Mouse (Mus musculus): ENCODE results near the gene Cd22. TPM values are rescaled to one million over a fixed set of nuclear protein-coding genes. Genes with fewer than 3 reads are reported as not detected.
"Not testable (repeated sequence)": the region's sequence is repeated elsewhere in the genome, so short reads cannot be mapped to it uniquely, and the experiment has no call there.

The Cd22 gene
- total RNA-seq (2021): not detected
- long read RNA-seq, experiment 1: 0 reads
- long read RNA-seq, experiment 2: 0 reads

DNA sequence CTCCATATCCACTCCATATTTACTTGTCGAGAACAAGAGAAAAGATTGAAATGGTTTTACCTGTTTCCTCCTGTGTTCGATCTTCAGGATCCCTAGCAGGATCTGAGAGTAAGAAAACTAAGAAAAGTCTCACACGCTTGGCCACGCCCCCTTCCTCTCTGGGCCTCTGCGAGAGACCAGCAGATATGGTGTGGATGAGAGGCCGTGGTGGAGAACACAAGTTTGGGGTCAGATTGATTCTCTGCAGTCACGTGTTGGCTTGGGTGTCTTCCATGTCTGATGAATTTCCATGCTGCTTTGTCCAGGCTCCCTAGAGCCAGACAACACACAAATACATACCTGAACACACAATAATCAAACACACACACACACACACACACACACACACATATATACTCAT lies at the start of gene Cd22:
TSS of gene Cd22 (minus strand) at position 167 of the 400 bp plus-strand sequence.
- no peak for DNase-seq (ENCODE audit: low spot score in 2 of 2)
- intact Hi-C loops (cut with DNase I): no loop called here

DNA sequence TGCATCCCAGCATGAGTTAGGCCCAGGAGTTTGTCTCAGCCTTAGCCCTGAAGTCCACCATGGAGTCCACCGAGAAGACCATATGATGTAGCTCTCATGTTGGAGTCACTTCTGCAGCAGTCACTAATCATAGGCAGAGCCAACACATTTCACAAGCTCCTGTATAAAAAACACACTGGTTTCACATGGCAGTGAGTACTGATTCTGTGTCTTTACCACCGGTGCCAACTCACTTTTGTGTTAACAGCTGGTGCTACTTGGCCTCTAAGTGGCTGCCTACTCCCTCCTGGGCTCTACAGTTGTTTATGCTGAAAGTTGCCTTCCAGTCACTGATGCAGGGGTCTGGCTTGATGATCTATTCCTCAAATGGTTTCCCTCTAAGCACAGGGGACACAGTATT lies 44.4 kb upstream of the Cd22 start, which contains the start of gene Hamp2:
TSS of gene Hamp2 (minus strand) at position 101 of the 400 bp plus-strand sequence.
- DNase-seq (ENCODE audit: low spot score in 2 of 2); intact Hi-C loops (cut with DNase I): not testable (repeated sequence)

DNA sequence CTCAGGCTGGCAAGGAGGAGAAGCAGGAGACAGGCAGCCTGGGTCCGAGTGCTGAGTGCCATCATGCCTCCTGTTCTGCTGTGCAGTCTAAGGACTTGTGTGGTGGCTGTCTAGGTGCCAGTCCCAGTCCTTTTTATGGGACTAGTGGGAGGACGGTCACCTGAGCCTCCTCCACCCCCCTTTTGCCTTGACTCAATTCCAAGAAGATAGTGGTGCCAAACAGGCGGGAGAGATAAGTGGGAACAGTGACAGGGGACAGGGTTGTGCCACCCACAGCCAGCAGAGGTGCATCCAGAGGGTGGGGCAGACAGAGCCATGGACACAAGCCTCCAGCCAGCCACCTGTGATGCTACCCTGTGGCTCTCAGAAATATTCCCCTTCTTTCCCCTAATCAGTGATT lies 43.9 kb upstream of the Cd22 start:
- no peak for DNase-seq (ENCODE audit: low spot score in 2 of 2)
- intact Hi-C loops (cut with DNase I): no loop called here

DNA sequence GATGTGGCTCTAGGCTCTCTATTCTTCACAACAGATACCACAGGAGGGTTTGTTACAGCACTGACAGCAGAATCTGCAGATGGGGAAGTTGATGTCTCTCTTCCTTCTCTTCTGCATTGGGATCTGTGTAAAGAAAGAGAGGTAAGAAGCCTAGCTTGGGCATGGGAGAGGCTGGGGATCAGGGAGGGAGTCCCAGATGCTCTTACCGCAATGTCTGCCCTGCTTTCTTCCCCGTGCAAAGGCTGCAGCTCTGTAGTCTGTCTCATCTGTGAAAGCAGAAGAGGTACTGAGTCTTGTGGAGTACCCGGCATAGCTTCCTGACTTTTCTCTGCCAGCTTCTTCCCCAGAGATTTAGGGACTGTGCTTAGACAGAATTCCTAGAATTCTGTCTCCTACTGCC lies 42.3 kb upstream of the Cd22 start:
- DNase-seq (ENCODE audit: low spot score in 2 of 2); intact Hi-C loops (cut with DNase I): not testable (repeated sequence)

GRCm38 (mm10) chr7:30920217-30920616 lies 40.1 kb upstream of the Cd22 start:
- intact Hi-C loops (cut with DNase I): no loop called here
- DNase-seq (ENCODE audit: low spot score in 2 of 2): no peak

DNA sequence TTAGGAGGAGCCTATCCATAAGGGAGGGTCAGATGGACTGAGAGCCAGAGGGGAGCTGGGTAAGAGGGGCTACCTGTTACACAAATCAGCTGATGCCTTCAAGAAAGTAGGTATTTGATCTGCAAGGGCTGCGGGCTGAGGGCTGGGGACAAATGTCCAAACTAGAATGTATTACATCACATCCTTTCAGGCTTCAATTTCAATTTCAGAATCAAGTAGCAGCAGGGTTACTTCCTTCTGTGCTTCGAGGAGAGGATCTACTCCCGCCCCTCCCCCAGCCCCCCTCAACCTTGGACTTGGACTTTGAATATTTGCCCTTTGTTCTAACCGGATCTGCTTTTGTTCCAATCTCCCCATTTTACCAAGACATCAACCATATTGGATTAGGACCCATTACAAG lies 37.1 kb upstream of the Cd22 start:
- no peak for DNase-seq (ENCODE audit: low spot score in 2 of 2)

DNA sequence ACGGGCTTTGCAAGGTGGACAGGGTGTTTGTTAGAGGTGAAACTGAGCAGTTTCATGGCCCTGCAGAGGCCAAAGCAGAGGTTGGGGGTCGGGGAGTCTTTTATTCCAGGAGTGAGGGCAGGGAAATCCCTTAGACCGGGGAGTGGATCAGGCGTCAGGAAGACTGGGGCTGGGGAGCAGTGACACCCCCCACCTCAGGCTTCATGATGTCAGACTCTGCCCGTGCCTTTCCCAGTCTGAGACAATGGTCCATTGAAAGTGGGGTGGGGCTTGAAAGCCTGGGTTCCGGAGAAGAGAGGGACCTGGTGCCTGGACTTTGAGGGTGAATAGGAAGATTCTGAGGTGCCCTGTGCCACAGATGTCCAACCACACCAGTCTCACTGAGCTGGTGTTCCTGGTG lies 36.6 kb upstream of the Cd22 start:
- intact Hi-C loops (cut with DNase I): no loop called here
- no peak for DNase-seq (ENCODE audit: low spot score in 2 of 2)

More for the DNA sequence above, 37.1 kb upstream of the Cd22 start:
- intact Hi-C loops (cut with DNase I): no loop called here

GRCm38 (mm10) chr7:30914732-30915131 lies 34.6 kb upstream of the Cd22 start, which contains the start of gene Mag:
Gene Mag (minus strand): TSS chr7:30914873.
- DNase-seq (ENCODE audit: low spot score in 2 of 2): no peak
- intact Hi-C loops (cut with DNase I): no loop called here

- intact Hi-C loops (cut with DNase I): no loop called here
- no peak for DNase-seq (ENCODE audit: low spot score in 2 of 2)
These were observed 29.6 kb upstream of the Cd22 start for GRCm38 (mm10) chr7:30909773-30910172.

DNA sequence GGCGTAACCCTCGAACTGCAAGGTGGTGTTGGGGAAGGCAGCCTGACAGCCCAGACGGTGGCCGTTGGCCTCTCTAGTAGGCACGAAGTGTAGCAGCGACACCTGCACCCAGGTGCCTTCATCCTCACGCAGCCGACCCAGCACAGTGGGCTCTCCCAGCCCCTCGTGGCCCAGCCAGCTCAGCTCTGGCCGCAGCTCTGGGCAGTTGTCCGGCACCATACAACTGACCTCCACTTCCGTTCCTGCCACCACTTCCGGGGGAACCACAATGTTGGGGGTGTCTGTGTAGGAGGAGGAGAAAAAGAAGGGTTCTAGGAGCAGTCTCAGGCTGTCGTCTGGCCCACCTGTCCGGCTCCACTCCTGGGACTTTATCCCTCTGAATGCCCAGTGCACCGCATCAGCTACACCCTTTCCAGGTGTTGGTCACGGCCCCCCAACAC lies 28.9 kb upstream of the Cd22 start:
- intact Hi-C loops (cut with DNase I): no loop called here

DNA sequence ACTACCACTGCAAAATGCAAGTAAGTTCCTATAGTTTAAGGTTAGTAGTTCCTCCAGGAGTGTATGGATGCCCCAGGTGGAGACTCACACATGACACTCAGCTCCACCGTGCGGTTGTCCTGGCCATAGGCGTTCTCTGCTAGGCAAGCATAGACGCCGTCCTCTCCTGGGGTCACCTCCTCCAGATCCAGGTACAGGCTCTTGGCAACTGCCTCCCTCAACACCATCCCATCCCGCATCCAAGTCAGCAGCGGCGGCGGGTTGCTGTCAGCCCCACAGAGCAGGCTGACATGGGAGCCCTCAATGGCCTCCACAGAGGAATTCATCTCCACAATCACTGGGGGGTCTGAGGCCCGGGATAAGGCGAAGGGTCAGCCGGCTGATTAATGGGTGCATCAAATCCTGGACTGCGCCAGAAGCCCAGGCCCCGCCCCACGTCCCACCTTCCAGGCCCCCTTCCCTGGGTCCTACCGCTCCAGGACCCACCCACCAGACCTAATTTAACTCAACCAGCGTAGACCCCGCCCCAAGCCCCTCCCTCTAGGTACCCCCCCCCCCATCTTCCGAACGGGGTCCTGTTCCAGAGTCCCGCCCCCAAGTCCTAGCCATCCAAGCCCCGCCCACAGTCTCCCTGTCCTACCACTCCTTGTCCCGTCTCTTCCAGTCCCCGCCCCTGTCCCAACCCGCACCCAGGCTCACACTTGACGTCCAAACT lies 28.3 kb upstream of the Cd22 start:
- intact Hi-C loops (cut with DNase I): no loop called here
- no peak for DNase-seq (ENCODE audit: low spot score in 2 of 2)

More for the DNA sequence above, 28.9 kb upstream of the Cd22 start:
- no peak for DNase-seq (ENCODE audit: low spot score in 2 of 2)

DNA sequence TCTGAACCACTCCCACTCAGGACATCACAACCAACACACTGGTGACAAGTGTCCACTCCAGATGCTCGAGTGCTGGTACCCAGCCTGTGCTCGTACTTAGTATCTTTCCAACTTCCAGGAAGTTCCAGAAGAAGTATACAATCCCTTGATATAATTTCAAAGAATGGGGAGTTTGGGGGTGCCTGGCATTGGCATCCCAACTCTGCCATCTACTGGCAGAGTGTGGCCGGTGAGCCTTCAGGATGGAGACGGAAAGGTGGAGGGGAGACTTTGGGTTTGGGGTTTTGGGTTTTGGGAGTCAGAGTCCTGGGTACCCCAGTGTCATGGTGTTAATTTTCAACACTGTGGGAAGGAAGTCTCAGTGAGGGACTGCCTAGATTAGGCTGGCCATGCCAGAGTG lies 23.9 kb upstream of the Cd22 start:
- intact Hi-C loops (cut with DNase I): no loop called here
- peak; percentile 27 to 49 for DNase-seq (ENCODE audit: low spot score in 2 of 2)

DNA sequence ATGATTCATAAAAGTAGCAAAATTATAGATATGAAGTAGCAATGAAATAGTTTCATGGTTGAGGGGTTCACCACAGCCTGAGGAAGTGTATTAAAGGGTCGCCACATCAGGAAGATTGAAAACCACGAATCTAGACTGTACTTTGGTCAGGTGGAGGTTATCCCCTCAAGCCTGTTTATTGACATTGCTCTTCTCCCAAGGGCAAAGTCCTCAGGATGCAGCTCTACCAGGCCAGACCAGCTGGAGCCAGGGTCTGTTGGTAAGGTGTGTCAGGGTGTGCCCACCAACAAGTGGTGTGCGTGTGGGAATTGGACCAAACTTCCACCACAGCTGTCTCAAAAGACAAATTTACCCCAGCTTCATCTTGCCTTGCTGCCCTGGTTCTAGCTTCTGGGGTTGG lies 15.1 kb upstream of the Cd22 start:
- no peak for DNase-seq (ENCODE audit: low spot score in 2 of 2)
- intact Hi-C loops (cut with DNase I): no loop called here

- intact Hi-C loops (cut with DNase I): no loop called here
- no peak for DNase-seq (ENCODE audit: low spot score in 2 of 2)
These were observed 12.4 kb upstream of the Cd22 start for GRCm38 (mm10) chr7:30892515-30892914.

DNA sequence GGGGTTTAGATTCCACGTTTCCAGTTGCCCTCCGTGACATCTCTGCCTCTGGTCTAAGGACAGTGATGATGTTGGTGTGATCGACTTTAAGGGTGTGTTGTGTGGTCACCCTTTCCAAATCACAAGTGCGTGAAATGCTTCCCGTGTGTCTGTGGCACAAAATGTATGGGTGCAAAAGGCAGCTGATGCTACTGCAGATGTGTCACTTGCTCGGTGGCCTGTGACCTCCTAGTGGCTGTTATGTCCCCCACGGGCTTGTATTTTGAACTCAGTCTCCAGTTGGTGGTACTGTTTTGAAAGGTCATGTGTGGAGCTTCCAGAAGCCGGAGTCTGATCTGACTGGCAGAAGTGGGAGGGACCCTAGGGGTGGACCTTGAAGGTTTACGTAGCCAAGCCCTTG lies 11.6 kb upstream of the Cd22 start:
- no peak for DNase-seq (ENCODE audit: low spot score in 2 of 2)
- intact Hi-C loops (cut with DNase I): no loop called here

DNA sequence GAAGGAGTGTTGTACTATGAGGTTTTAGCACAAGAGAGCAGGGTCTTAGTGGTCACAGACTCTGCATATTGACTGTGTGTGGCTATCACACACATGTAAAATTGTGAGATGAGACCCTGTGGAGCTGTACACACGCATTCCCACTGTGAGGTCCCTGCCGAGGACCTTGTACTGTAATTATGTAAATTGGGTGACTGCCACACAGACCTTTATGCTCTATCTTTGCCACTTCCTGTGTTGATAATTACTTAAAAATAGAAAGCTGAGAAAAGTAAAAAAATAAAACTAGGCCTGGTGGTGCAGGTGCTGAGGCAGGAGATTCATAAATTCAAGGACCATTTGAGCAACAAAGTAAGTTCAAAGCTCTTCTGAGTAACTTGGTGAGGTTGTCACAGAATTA lies 10.5 kb upstream of the Cd22 start:
- intact Hi-C loops (cut with DNase I): no loop called here
- DNase-seq (ENCODE audit: low spot score in 2 of 2): no peak

DNA sequence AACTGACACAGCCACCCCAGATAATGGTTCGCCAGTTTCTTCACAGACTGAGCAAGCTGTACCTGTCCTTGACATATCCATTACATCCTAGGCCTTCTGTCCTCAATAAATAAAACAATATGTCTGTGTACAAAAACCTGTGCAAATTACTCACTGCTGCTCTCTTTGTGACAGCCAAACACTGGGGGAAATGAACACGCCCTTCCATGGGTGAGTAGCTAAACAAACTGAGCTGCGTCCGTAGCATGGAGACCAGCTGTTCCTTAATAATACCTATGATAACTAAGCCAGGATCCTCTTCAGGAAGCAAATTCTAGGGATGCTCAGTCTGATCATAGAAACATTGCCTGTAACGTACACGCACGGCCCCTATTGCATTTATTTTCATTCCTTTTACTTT lies 8.6 kb upstream of the Cd22 start:
- intact Hi-C loops (cut with DNase I): no loop called here
- no peak for DNase-seq (ENCODE audit: low spot score in 2 of 2)

DNA sequence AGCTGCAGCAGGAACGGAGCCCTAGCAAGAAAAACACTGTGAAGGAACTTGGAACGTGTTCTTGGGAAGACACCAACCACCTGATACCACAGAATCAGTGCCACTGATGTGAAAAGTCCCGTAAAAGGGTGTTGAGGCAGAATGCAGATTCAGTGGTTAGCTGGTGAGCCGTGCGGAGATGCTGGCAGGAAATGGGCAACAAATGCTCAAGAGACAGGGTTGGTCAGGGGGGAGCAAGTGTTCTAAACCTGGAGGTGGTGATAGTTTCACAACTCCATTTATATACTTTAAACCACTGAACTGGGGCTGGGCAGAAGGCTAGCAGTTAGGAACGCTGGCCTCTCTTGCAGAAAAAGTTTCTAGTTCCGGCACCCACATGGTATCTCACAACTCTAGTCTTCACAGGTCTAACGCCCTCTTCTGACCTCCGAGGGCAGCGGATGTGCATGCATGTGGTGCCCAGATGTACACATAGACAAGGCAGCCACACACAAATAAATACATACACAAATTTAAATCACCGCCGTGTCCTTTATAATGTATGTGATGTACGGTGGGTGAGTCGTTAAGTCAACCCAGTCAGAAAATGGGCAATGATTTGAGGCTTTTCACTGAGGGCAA lies 7.5 kb upstream of the Cd22 start:
- peak in 1 of 2 experiments; percentile 36 for DNase-seq (ENCODE audit: low spot score in 2 of 2)
- intact Hi-C loops (cut with DNase I): no loop called here

- intact Hi-C loops (cut with DNase I): no loop called here
- DNase-seq (ENCODE audit: low spot score in 2 of 2): no peak
These were observed 6.7 kb upstream of the Cd22 start for GRCm38 (mm10) chr7:30886852-30887251.

- intact Hi-C loops (cut with DNase I): no loop called here
- DNase-seq (ENCODE audit: low spot score in 2 of 2): no peak
These were observed 3.9 kb upstream of the Cd22 start for GRCm38 (mm10) chr7:30884047-30884446.

DNA sequence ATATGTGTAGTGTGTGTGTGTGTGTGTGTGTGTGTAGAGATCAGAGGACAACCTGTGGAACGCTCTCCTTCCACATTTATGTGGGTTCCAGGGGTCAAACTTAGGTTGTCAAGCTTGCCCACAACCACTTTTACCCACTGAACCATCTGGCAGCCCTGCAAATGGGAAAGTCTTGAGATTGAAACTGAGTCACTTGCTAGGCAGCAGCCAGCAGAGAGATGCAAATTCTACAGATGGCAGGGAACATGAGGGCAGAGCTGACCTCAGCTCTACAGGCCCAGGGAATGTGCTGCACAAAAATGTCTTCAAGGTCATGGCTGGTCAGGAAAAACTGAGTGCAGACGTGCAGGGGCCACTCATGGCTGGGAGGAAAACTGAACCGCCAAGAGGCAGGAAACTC lies 1.2 kb upstream of the Cd22 start:
- no peak for DNase-seq (ENCODE audit: low spot score in 2 of 2)
- intact Hi-C loops (cut with DNase I): no loop called here
